ENCODE assay signal across 19 mouse cellular contexts in genomic region chr19:48727048-48727447, GRCm38 (mm10).
DNase-seq lines count a peak whose midpoint lies in the region; ATAC-seq and TF ChIP-seq lines count a peak whose summit lies in the region.
"Had no signal": no experiment of that assay in that cellular context is flagged by ENCODE, and none has a peak within 500 bp of the region (broad histone marks: within the 10 kb centered on the region; RNA-seq: fewer than 3 reads in every experiment).

No protein-coding gene starts in this region.

- no peak overlapping the region for H3K4me3 ChIP-seq in forebrain, embryonic 15.5 days
- H3K4me3 ChIP-seq in forebrain, embryonic 10.5 days, result no peak overlapping the region
- H3K4me3 ChIP-seq in hindbrain, embryonic 10.5 days, result no peak overlapping the region
- no peak overlapping the region for H3K4me3 ChIP-seq in hindbrain, embryonic 11.5 days (ENCODE audit: low read depth, low read length)
- H3K4me3 ChIP-seq: embryonic facial prominence, embryonic 10.5 days; heart, embryonic 13.5 days; hindbrain, embryonic 13.5 days had no signal

- intact Hi-C loops in left cerebral cortex, postnatal 25 days (cut with DNase I), result no loop called here

- no peak for TF ChIP-seq POLR2A in brain, embryonic 14.5 days (IDR thresholded peaks at IDR 0.05; ENCODE audit: borderline replicate concordance, extremely low read depth, insufficient read depth, insufficient read length, poor library complexity, severe bottlenecking)

- 0 out of 2 replicates have a peak, but pooled peaks have one; percentile 38 for ATAC-seq in forebrain, embryonic 15.5 days (replicated peaks)
- ATAC-seq in hindbrain, embryonic 11.5 days (ENCODE audit: low FRiP score), result no peak
- ATAC-seq: activated CD4-positive, CD25-positive, alpha-beta regulatory T cell, adult 4 months; hindbrain, postnatal 0 days; Patski had no signal

- TF ChIP-seq CTCF in brain, embryonic 14.5 days (IDR thresholded peaks at IDR 0.05; ENCODE audit: borderline replicate concordance, extremely low read depth, insufficient read depth, insufficient read length), result no peak

- no peaks in the 10 kb centered on the region for H3K9me3 ChIP-seq in forebrain, embryonic 15.5 days
- H3K9me3 ChIP-seq in forebrain, embryonic 10.5 days, result no peaks in the 10 kb centered on the region
- no peaks in the 10 kb centered on the region for H3K9me3 ChIP-seq in hindbrain, embryonic 10.5 days
- H3K9me3 ChIP-seq in hindbrain, embryonic 11.5 days (ENCODE audit: control insufficient read depth, low read length), result no peaks in the 10 kb centered on the region
- H3K9me3 ChIP-seq: embryonic facial prominence, embryonic 10.5 days; heart, embryonic 13.5 days; hindbrain, embryonic 13.5 days had no signal

- WGBS in forebrain, embryonic 15.5 days, result 11% methylated on average over 3 of the region's 3 CpGs
- 40% methylated on average over 3 of the region's 3 CpGs for WGBS in forebrain, embryonic 10.5 days
- 43% methylated on average over 3 of the region's 3 CpGs for WGBS in hindbrain, embryonic 10.5 days
- 49% methylated on average over 3 of the region's 3 CpGs for WGBS in hindbrain, embryonic 11.5 days

- H3K36me3 ChIP-seq in forebrain, embryonic 15.5 days, result no peaks in the 10 kb centered on the region
- no peaks in the 10 kb centered on the region for H3K36me3 ChIP-seq in forebrain, embryonic 10.5 days (replicated peaks)
- H3K36me3 ChIP-seq in hindbrain, embryonic 10.5 days, result no peaks in the 10 kb centered on the region
- H3K36me3 ChIP-seq in hindbrain, embryonic 11.5 days (ENCODE audit: control insufficient read depth, insufficient read depth, low read length), result no peaks in the 10 kb centered on the region
- H3K36me3 ChIP-seq: embryonic facial prominence, embryonic 10.5 days; heart, embryonic 13.5 days; hindbrain, embryonic 13.5 days had no signal

- H3K27me3 ChIP-seq in forebrain, embryonic 15.5 days, result no peaks in the 10 kb centered on the region; the same call in 1 of the 2 replicates
- H3K27me3 ChIP-seq in forebrain, embryonic 10.5 days (ENCODE audit: poor library complexity, severe bottlenecking), result peaks cover 18% of the 10 kb centered on the region
- no peaks in the 10 kb centered on the region for H3K27me3 ChIP-seq in hindbrain, embryonic 10.5 days (ENCODE audit: insufficient read depth, poor library complexity, severe bottlenecking)
- H3K27me3 ChIP-seq in hindbrain, embryonic 11.5 days (ENCODE audit: control insufficient read depth, insufficient read depth, low read length), result no peaks in the 10 kb centered on the region
- H3K27me3 ChIP-seq: heart, embryonic 13.5 days; hindbrain, embryonic 13.5 days had no signal

- H3K4me1 ChIP-seq in forebrain, embryonic 15.5 days, result peaks cover 10% of the 10 kb centered on the region
- peaks cover 38% of the 10 kb centered on the region for H3K4me1 ChIP-seq in forebrain, embryonic 10.5 days
- peaks cover 25% of the 10 kb centered on the region for H3K4me1 ChIP-seq in hindbrain, embryonic 10.5 days (replicated peaks)
- 0 out of 2 replicates have a peak, but pooled peaks cover 2% of the 10 kb centered on the region for H3K4me1 ChIP-seq in hindbrain, embryonic 11.5 days (replicated peaks; ENCODE audit: control insufficient read depth, insufficient read depth, low read length)
- H3K4me1 ChIP-seq: heart, embryonic 13.5 days had no signal

- no peak overlapping the region for H3K9ac ChIP-seq in forebrain, embryonic 15.5 days (replicated peaks)
- no peak overlapping the region for H3K9ac ChIP-seq in hindbrain, embryonic 11.5 days (ENCODE audit: low read depth, low read length)
- H3K9ac ChIP-seq: heart, embryonic 13.5 days; hindbrain, embryonic 13.5 days had no signal

- DNase-seq in forebrain, embryonic 10.5 days (ENCODE audit: extremely low spot score, low spot score), result no peak
- no peak for DNase-seq in hindbrain, embryonic 10.5 days (ENCODE audit: low spot score)
- no peak for DNase-seq in hindbrain, embryonic 11.5 days (ENCODE audit: low spot score)
- DNase-seq in brain, embryonic 14.5 days (ENCODE audit: low read depth), result peak; percentile 67
- no peak for DNase-seq in kidney, postnatal 25 days
- DNase-seq in left cerebral cortex, postnatal 25 days (ENCODE audit: low spot score in 2 of 2), result no peak
- DNase-seq: adrenal gland, postnatal 14 days; cerebellum, adult 18-20 months; cerebellum, postnatal 10 days; gastrocnemius, postnatal 36 days; heart, adult 11 months; heart, postnatal 36 days had no signal

- H3K4me2 ChIP-seq in forebrain, embryonic 15.5 days (replicated peaks), result no peak overlapping the region
- H3K4me2 ChIP-seq in hindbrain, embryonic 11.5 days (replicated peaks; ENCODE audit: low read depth, low read length), result no peak overlapping the region
- H3K4me2 ChIP-seq: heart, embryonic 13.5 days; hindbrain, embryonic 13.5 days had no signal

- H3K27ac ChIP-seq in forebrain, embryonic 15.5 days (replicated peaks), result no peak overlapping the region
- no peak overlapping the region for H3K27ac ChIP-seq in forebrain, embryonic 10.5 days
- H3K27ac ChIP-seq in hindbrain, embryonic 10.5 days, result 0 out of 2 replicates have a peak overlapping the region, but pooled peaks have one; percentile 45
- no peak overlapping the region for H3K27ac ChIP-seq in hindbrain, embryonic 11.5 days (ENCODE audit: low read depth, low read length)
- H3K27ac ChIP-seq: embryonic facial prominence, embryonic 10.5 days; heart, embryonic 13.5 days; hindbrain, embryonic 13.5 days; hindbrain, postnatal 0 days had no signal
